Mouse (Mus musculus) left cerebral cortex, adult 2 months (tissue): ENCODE results near the gene Fgfr2. TPM values are rescaled to one million over a fixed set of nuclear protein-coding genes. Genes with fewer than 3 reads are reported as not detected.

Experiments used
- DNase-seq, 2 experiments: peaks; one replicate each; pipeline ENCODE4 v3.0.0; 2021 to 2022; ENCODE audit warnings: low spot score in 2 of 2, mixed read lengths in 1 of 2; ENCODE audit errors: extremely low spot score in 1 of 2
- H3K27ac ChIP-seq: fragments of 200-600 bp; 2 replicates; pipeline ENCODE4 v1.8.1; 2022
- H3K4me3 ChIP-seq: fragments of 200-600 bp; 2 replicates; pipeline ENCODE4 v1.8.1; 2022
- CTCF ChIP-seq: fragments of 200-600 bp; IDR thresholded peaks from 2 replicates; pipeline ENCODE4 v1.8.1; 2022; ENCODE audit warnings: antibody characterized with exemption, mild to moderate bottlenecking, moderate library complexity
- intact Hi-C: fragments of 180-260 bp; cut with DNase I; formaldehyde crosslinking; loops from one replicate; pipeline ENCODE4 v1.15.1; 2025
- total RNA-seq, 2 experiments: library from RNA; stranded (reverse); gene quantifications; 2 replicates each; pipeline ENCODE4 v1.2.3; 2021

Fgfr2 gene
- total RNA-seq, 2 experiments from 2014 or later = 47.3 to 47.4 TPM

- no peak for TF ChIP-seq CTCF
These were observed 112.7 kb downstream of the Fgfr2 start for GRCm38 (mm10) chr7:133010477-133010876.

GRCm38 (mm10) chr7:133009676-133010075, 113.5 kb downstream of the Fgfr2 start:
- no peak overlapping the region for H3K27ac ChIP-seq
- no peak for TF ChIP-seq CTCF
- intact Hi-C loops = loop anchor here (5.0 kb wide), 1 partner anchor 628 kb away; the partner anchor contains the start of gene Edrf1

More at GRCm38 (mm10) chr7:133010477-133010876, 112.7 kb downstream of the Fgfr2 start:
- no peak overlapping the region for H3K27ac ChIP-seq
- no peak for DNase-seq
- no peak overlapping the region for H3K4me3 ChIP-seq
- intact Hi-C loops = loop anchor here (5.0 kb wide), 1 partner anchor 627 kb away; the partner anchor contains the start of gene Edrf1

DNA sequence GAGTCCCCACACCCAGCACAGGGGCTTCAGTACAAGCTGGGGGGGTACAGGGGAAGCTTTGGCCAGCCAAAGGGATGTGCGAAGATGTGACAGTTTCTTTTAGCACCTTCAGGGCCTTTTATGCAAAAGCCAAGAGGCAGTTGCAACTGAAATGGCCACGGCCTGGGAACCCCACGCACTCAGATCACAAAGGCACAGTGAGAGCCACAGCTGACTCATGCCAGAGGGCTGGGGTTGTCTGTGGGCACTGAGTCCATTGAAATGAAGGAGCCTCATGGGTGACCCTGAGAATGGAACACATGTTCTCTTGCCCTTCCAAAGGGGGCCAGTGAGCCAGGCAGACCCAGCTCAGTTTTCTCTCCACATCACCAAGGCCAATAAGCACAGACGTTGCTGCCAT, 114.5 kb downstream of the Fgfr2 start:
- Histone ChIP-seq H3K4me3 (no peak overlapping the region), H3K27ac (no peak overlapping the region)
- TF ChIP-seq CTCF = no peak
- DNase-seq = no peak
- intact Hi-C loops = no loop called here

More at GRCm38 (mm10) chr7:133009676-133010075, 113.5 kb downstream of the Fgfr2 start:
- no peak for DNase-seq
- no peak overlapping the region for H3K4me3 ChIP-seq

DNA sequence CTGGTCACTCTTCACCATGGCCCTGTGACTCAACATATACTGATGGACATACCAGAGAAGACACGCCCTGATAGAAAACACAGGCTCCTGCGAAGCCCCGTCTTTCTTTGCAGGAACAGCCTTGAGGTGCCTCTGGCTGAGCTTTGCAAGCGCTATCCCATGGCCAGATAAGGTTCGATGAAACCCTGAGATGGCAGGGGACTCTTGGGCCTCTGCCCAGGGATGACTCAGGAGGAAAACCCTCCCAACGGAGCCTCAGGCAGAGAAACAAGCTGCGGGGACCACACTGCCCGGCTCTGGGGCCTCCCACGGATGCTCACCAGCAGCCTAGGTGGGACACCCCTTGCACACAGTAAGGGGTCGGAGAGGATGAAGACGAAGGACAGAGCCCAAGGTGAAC, 115.8 kb downstream of the Fgfr2 start:
- intact Hi-C loops = no loop called here
- Histone ChIP-seq H3K27ac (no peak overlapping the region), H3K4me3 (no peak overlapping the region)
- no peak for DNase-seq
- TF ChIP-seq CTCF = no peak

- Histone ChIP-seq H3K27ac (no peak overlapping the region), H3K4me3 (no peak overlapping the region)
- intact Hi-C loops = no loop called here
- TF ChIP-seq CTCF = no peak
- DNase-seq = no peak
These were observed 117.4 kb downstream of the Fgfr2 start for GRCm38 (mm10) chr7:133005772-133006171.

GRCm38 (mm10) chr7:133003421-133003820, 119.7 kb downstream of the Fgfr2 start:
- intact Hi-C loops = loop anchor here (2.0 to 5.0 kb wide), 3 partner anchors 71 to 346 kb away; partner anchors contain the start of gene Zranb1
- DNase-seq = peak; percentile 79 to 87
- no peak; the same call in none of the 2 replicates for TF ChIP-seq CTCF
- Histone ChIP-seq H3K27ac (no peak overlapping the region), H3K4me3 (no peak overlapping the region)

DNA sequence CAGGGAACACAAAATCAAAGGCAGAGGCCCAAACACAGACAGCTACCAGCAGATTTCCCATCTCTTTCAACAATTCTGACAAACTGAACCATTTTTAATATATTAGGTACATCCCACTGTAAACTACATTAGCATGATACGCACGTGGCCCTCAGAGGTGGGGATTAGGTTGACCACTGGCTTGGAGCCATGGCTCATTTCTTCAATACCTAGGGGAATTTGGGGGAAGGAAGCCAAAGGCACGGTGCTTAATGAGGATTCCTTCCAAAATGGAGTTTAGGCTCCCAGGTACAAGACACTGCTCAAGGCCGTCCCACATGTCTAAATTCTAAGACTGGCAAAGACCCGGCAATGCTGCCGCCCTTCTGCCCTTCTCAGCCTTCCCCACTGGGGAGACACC, 120.9 kb downstream of the Fgfr2 start:
- H3K27ac ChIP-seq = no peak overlapping the region
- no peak for TF ChIP-seq CTCF
- intact Hi-C loops = loop anchor here (2.0 to 5.0 kb wide), 3 partner anchors 70 to 345 kb away; partner anchors contain the start of gene Zranb1
- H3K4me3 ChIP-seq = no peak overlapping the region
- no peak for DNase-seq

DNA sequence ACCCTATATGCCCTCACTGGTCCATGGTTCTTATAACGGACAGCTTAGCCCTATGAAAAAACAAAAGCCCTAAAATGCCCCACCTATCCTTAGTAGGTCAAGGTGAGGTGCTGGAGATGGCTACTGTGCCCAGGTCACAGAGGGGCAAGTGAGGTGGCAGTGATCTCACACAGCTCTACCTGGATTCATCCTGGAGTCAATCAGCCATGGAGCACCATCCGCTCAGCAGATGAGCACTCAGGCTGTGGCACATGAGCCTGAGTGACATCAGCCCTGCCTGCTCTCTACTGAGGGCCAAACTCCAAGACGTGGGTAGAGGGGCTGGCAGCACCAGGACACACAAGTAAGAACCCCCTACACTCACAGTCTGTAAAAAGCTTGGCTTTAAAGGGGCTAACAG, 121.8 kb downstream of the Fgfr2 start:
- Histone ChIP-seq H3K27ac (no peak overlapping the region), H3K4me3 (no peak overlapping the region)
- intact Hi-C loops = loop anchor here (5.0 kb wide), 2 partner anchors 69 to 344 kb away; partner anchors contain the start of gene Zranb1
- no peak for DNase-seq
- TF ChIP-seq CTCF = no peak

GRCm38 (mm10) chr7:132999061-132999460, 124.1 kb downstream of the Fgfr2 start:
- no peak overlapping the region for H3K27ac ChIP-seq
- no peak for DNase-seq
- H3K4me3 ChIP-seq = no peak overlapping the region
- intact Hi-C loops = no loop called here
- TF ChIP-seq CTCF = no peak

GRCm38 (mm10) chr7:132998639-132999038, 124.5 kb downstream of the Fgfr2 start:
- no peak for TF ChIP-seq CTCF
- intact Hi-C loops = no loop called here

DNA sequence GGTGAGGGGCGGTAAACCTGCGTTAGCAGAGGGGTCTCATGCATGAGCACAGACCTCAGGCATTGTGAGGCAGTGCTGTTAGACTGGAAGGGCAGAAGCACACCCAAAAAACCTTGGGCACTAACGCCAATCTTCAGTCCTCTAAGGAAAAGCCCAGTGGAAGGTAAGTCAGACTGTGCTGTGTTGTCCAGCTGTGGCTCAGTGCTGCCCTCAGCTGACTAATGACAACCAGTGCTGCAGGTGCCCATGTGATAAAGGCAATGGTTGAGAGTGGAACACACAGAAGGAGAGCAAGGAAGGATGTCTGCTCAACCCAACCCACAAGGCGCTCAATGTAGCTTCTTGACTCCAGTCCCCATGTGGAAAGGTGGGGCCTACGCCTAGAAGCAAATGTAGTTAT, 126.8 kb downstream of the Fgfr2 start:
- Histone ChIP-seq H3K27ac (no peak overlapping the region), H3K4me3 (no peak overlapping the region)
- DNase-seq = peak in 1 of 2 experiments; percentile 41
- intact Hi-C loops = no loop called here
- TF ChIP-seq CTCF = peak; percentile 65

More at GRCm38 (mm10) chr7:132998639-132999038, 124.5 kb downstream of the Fgfr2 start:
- H3K4me3 ChIP-seq = no peak overlapping the region
- no peak overlapping the region for H3K27ac ChIP-seq
- no peak for DNase-seq

- no peak for TF ChIP-seq CTCF
- DNase-seq = no peak
- Histone ChIP-seq H3K27ac (no peak overlapping the region), H3K4me3 (no peak overlapping the region)
- intact Hi-C loops = no loop called here
These were observed 128.4 kb downstream of the Fgfr2 start for GRCm38 (mm10) chr7:132994628-132995191.

DNA sequence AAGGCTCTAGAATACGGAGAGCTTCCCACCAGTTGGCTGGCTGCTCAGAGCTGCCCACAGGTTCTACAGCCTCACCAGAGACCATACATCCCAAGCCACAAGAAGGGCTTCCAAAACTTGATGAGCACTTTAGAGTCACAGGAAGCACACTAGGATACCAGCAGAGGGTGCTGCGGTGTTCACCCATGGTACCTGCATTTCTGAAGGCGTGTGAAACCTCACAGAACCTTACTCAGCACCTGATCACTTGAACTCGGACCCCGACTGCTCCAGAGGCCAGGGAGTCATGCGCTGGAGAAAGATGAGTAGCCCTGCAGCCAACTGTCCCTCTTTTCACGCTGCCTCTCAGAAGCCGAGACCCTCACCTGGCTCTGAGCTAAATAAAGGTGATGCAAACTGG, 129.0 kb downstream of the Fgfr2 start:
- intact Hi-C loops = no loop called here
- no peak for DNase-seq

More for the DNA sequence above, 129.0 kb downstream of the Fgfr2 start:
- no peak overlapping the region for H3K4me3 ChIP-seq
- no peak overlapping the region for H3K27ac ChIP-seq
- peak; percentile 46 for TF ChIP-seq CTCF
